Mouse (Mus musculus): Measurements from ENCODE around the gene Lca5l. TPM values are rescaled to one million over a fixed set of nuclear protein-coding genes. Genes with fewer than 3 reads are reported as not detected.

The Lca5l gene
- total and polyA plus RNA-seq, 3 experiments, result 0.12 to 0.24 TPM; not detected in 1

DNA sequence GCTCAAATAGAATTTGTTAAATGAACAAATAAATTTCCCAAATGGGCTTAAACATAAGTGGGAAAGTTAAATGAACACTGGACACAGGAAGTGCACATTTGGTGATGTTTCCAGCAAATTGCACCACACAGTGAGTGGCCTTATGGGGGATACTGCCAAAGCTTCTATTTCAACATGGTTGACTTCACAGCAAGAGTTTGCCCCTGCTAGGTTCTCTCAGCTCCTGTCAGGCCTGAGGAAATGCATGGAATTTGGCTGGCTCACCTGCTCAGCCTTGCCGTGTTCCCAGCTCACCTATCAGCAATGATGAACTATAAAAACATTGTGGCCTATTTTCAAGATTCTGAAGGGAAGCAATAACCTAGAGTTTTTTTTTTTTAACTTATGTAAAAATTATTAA is 31.1 kb downstream of the Lca5l start:
- Histone ChIP-seq H3K36me3 (ENCODE audit: control insufficient read depth in 1 of 2, insufficient read depth in 2 of 2, low read length in 2 of 2) (no peaks in the 10 kb centered on the region; a peak in 2 of 4 replicates), H3K4me1 (ENCODE audit: control insufficient read depth in 1 of 2, insufficient read depth in 2 of 2, low read length in 2 of 2) (no peaks in the 10 kb centered on the region)
- TF ChIP-seq MAFK (IDR thresholded peaks at IDR 0.05; ENCODE audit: borderline replicate concordance, low read depth, low read length), result no peak
- TF ChIP-seq HCFC1 (IDR thresholded peaks at IDR 0.05; ENCODE audit: low read depth, low read length), result no peak
- TF ChIP-seq TBP (IDR thresholded peaks at IDR 0.05; ENCODE audit: low read depth, low read length), result no peak
- no peak for TF ChIP-seq MAX (IDR thresholded peaks at IDR 0.05; ENCODE audit: low read length)
- TF ChIP-seq NRF1 (IDR thresholded peaks at IDR 0.05; ENCODE audit: insufficient read depth, low read depth, low read length, poor library complexity, severe bottlenecking), result no peak
- no peak for TF ChIP-seq POLR2AphosphoS2 (IDR thresholded peaks at IDR 0.05; ENCODE audit: low read length)
- no peak for TF ChIP-seq ZKSCAN1 (IDR thresholded peaks at IDR 0.05; ENCODE audit: low read depth, low read length)
- TF ChIP-seq BHLHE40 (IDR thresholded peaks at IDR 0.05; ENCODE audit: borderline replicate concordance, low read depth, low read length), result no peak
- no peak for TF ChIP-seq ZNF384 (IDR thresholded peaks at IDR 0.05; ENCODE audit: low read depth, low read length)
- TF ChIP-seq RAD21 (IDR thresholded peaks at IDR 0.05; ENCODE audit: low read depth, low read length), result no peak
- TF ChIP-seq POLR2AphosphoS5 (IDR thresholded peaks at IDR 0.05; ENCODE audit: borderline replicate concordance, low read depth, low read length), result no peak

DNA sequence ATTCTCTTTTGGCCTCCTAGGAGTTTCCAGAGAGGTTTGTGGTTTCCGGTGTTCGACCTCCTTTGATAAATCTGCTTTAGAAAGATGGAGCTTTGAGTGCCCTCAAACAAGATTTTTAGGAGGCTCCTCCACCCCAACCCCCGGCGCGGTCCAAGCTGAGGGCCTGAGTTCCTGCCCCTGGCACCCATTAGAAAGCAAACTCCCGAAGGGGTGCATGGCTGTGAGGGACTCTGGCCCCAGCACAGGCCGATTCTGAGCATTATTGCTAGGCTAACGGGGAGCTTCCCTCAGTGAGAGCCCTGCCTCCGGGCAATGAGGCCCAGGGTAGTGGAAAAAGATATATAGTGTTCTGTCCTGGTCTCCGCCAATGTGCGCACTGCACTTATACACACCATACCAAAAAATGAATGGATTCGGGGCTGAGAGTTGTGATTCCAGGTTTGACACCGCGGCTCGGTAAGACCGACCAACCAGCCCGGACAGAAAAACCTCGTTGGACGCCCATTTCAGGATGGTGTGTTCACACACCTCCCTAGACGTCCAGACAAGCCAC is 32.2 kb downstream of the Lca5l start:
- Histone ChIP-seq H3K27me3 (ENCODE audit: control insufficient read depth in 1 of 2, insufficient read depth in 2 of 2, low read length in 2 of 2) (no peaks in the 10 kb centered on the region), H3K4me1 (ENCODE audit: control insufficient read depth in 1 of 2, insufficient read depth in 2 of 2, low read length in 2 of 2) (no peaks in the 10 kb centered on the region), H3K9me3 (replicated peaks; ENCODE audit: insufficient read depth, low read length) (no peaks in the 10 kb centered on the region), H3K9ac (ENCODE audit: control insufficient read depth, low read depth, low read length, poor library complexity, severe bottlenecking) (no peak overlapping the region), H3K36me3 (ENCODE audit: control insufficient read depth in 1 of 2, insufficient read depth in 2 of 2, low read length in 2 of 2) (no peaks in the 10 kb centered on the region; a peak in 2 of 4 replicates), H3K79me2 (ENCODE audit: control insufficient read depth, insufficient read depth, low read length, poor library complexity) (no peaks in the 10 kb centered on the region), H3K4me3 (ENCODE audit: control insufficient read depth in 1 of 2, insufficient read depth in 1 of 2, low read depth in 2 of 2, low read length in 2 of 2) (no peak overlapping the region), H3K27ac (ENCODE audit: control insufficient read depth, low read depth, low read length) (no peak overlapping the region)
- TF ChIP-seq UBTF (IDR thresholded peaks at IDR 0.05; ENCODE audit: borderline replicate concordance, insufficient read depth, low read depth, low read length) (no peak), ELF1 (IDR thresholded peaks at IDR 0.05; ENCODE audit: low read depth, low read length) (no peak), USF1 (IDR thresholded peaks at IDR 0.05; ENCODE audit: low read depth, low read length) (no peak), ZMIZ1 (IDR thresholded peaks at IDR 0.05; ENCODE audit: low read depth, low read length) (no peak), ZNF384 (IDR thresholded peaks at IDR 0.05; ENCODE audit: low read depth, low read length) (no peak), BHLHE40 (IDR thresholded peaks at IDR 0.05; ENCODE audit: borderline replicate concordance, low read depth, low read length) (no peak), TAL1 (IDR thresholded peaks at IDR 0.05; ENCODE audit: low read length) (no peak), GATA1 (IDR thresholded peaks at IDR 0.05; ENCODE audit: low read depth, low read length) (no peak), RAD21 (IDR thresholded peaks at IDR 0.05; ENCODE audit: low read depth, low read length) (no peak), MAZ (IDR thresholded peaks at IDR 0.05; ENCODE audit: low read depth, low read length) (no peak), POLR2AphosphoS5 (IDR thresholded peaks at IDR 0.05; ENCODE audit: borderline replicate concordance, low read depth, low read length) (no peak), POLR2AphosphoS2 (IDR thresholded peaks at IDR 0.05; ENCODE audit: low read length) (no peak), HCFC1 (IDR thresholded peaks at IDR 0.05; ENCODE audit: low read depth, low read length) (no peak), NELFE (IDR thresholded peaks at IDR 0.05; ENCODE audit: low read depth, low read length) (no peak)
- no peak for DNase-seq (ENCODE audit: low read depth, low spot score)

More for the DNA sequence above, 31.1 kb downstream of the Lca5l start:
- Histone ChIP-seq H3K27me3 (ENCODE audit: control insufficient read depth in 1 of 2, insufficient read depth in 2 of 2, low read length in 2 of 2) (no peaks in the 10 kb centered on the region), H3K27ac (ENCODE audit: control insufficient read depth, low read depth, low read length) (no peak overlapping the region), H3K9me3 (replicated peaks; ENCODE audit: insufficient read depth, low read length) (no peaks in the 10 kb centered on the region), H3K9ac (ENCODE audit: control insufficient read depth, low read depth, low read length, poor library complexity, severe bottlenecking) (no peak overlapping the region), H3K79me2 (ENCODE audit: control insufficient read depth, insufficient read depth, low read length, poor library complexity) (no peaks in the 10 kb centered on the region), H3K4me3 (ENCODE audit: control insufficient read depth in 1 of 2, insufficient read depth in 1 of 2, low read depth in 2 of 2, low read length in 2 of 2) (no peak overlapping the region)
- DNase-seq (ENCODE audit: low read depth, low spot score), result no peak
